Mouse (Mus musculus) midbrain, embryonic 15.5 days (tissue): ENCODE measurements around the gene Prr5. TPM values are rescaled to one million over a fixed set of nuclear protein-coding genes. Genes with fewer than 3 reads are reported as not detected.

Source experiments
- ATAC-seq: fragments of 200-750 bp; cut with Nextera tagmentation; replicated peaks from 2 replicates; pipeline ENCODE4 v1.8.0; 2017; ENCODE audit warnings: moderate TSS enrichment
- H3K27ac ChIP-seq: fragments of 300-500 bp; sonication (generic); 2 replicates; pipeline ENCODE4 v1.5.1; 2015; ENCODE audit warnings: mild to moderate bottlenecking, inconsistent platforms
- H3K27me3 ChIP-seq: fragments of 300-500 bp; sonication (generic); replicated peaks from 2 replicates; pipeline ENCODE4 v1.6.1; 2015; ENCODE audit warnings: inconsistent platforms
- H3K36me3 ChIP-seq: fragments of 300-500 bp; sonication (generic); replicated peaks from 2 replicates; pipeline ENCODE4 v1.6.1; 2015; ENCODE audit warnings: inconsistent platforms
- H3K4me1 ChIP-seq: fragments of 300-500 bp; sonication (generic); 2 replicates; pipeline ENCODE4 v1.6.1; 2015; ENCODE audit warnings: inconsistent platforms
- H3K4me2 ChIP-seq: fragments of 300-500 bp; sonication (generic); 2 replicates; pipeline ENCODE4 v1.6.1; 2015; ENCODE audit warnings: inconsistent platforms, mild to moderate bottlenecking, moderate library complexity
- H3K4me3 ChIP-seq: fragments of 300-500 bp; sonication (generic); 2 replicates; pipeline ENCODE4 v1.5.1; 2015; ENCODE audit warnings: mild to moderate bottlenecking, inconsistent platforms
- H3K9ac ChIP-seq: fragments of 300-500 bp; sonication (generic); 2 replicates; pipeline ENCODE4 v1.6.1; 2015; ENCODE audit warnings: mild to moderate bottlenecking, inconsistent platforms
- H3K9me3 ChIP-seq: fragments of 300-500 bp; sonication (generic); 2 replicates; pipeline ENCODE4 v1.6.1; 2016; ENCODE audit warnings: inconsistent platforms
- WGBS: fragments of 180-500 bp; shearing (Covaris S2); methylation state at CpG from one replicate; pipeline ENCODE4 v1.1.7; 2015; ENCODE audit warnings: mixed read lengths; 5-methylcytosine and 5-hydroxymethylcytosine counted together
- polyA plus RNA-seq: library from polyadenylated mRNA; unstranded; fragments of >200 nt; fragmentation: Nextera tagmentation; extraction: Ambion mirVana; gene quantifications from 2 replicates; pipeline ENCODE4 v1.2.1, GENCODE M21; 2015

Gene Prr5
- polyA plus RNA-seq, 1 experiment from 2014 or later = 27.7 TPM

DNA sequence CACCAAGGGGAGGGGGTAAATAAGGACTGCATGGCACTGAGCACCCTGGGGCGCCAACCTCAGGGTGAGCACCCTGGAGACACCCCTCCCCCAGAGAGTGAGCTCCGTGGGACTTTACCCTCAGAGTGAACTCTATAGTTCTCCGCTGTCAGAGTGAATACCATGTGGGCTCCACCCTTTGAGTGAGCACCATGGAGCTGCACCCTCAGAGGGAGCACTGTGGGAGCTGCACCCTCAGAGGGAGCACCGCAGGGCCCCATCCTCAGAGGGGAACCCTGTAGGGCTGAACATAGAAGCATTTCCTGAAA, 2.8 kb downstream of the Prr5 start:
- ATAC-seq = peak; percentile 40; the same call in 1 of the 2 replicates

GRCm38 (mm10) chr15:84672616-84673015, 3.2 kb downstream of the Prr5 start:
- Histone ChIP-seq H3K4me2 (no peak overlapping the region), H3K9me3 (no peaks in the 10 kb centered on the region), H3K4me3 (no peak overlapping the region), H3K27me3 (no peaks in the 10 kb centered on the region), H3K4me1 (no peaks in the 10 kb centered on the region; the same call in 1 of the 2 replicates), H3K27ac (no peak overlapping the region), H3K9ac (no peak overlapping the region), H3K36me3 (no peaks in the 10 kb centered on the region)
- 0 out of 2 replicates have a peak, but pooled peaks have one; percentile 24 for ATAC-seq
- 65% methylated on average over 3 of the region's 3 CpGs for WGBS

More for the DNA sequence above, 2.8 kb downstream of the Prr5 start:
- Histone ChIP-seq H3K9ac (no peak overlapping the region), H3K4me3 (no peak overlapping the region), H3K27me3 (no peaks in the 10 kb centered on the region), H3K9me3 (no peaks in the 10 kb centered on the region), H3K4me1 (no peaks in the 10 kb centered on the region; the same call in 1 of the 2 replicates), H3K4me2 (no peak overlapping the region), H3K27ac (no peak overlapping the region), H3K36me3 (no peaks in the 10 kb centered on the region)
- 78% methylated on average over 4 of the region's 4 CpGs for WGBS

GRCm38 (mm10) chr15:84674329-84675067, 5.1 kb downstream of the Prr5 start:
- Histone ChIP-seq H3K4me3 (no peak overlapping the region), H3K9me3 (no peaks in the 10 kb centered on the region), H3K36me3 (no peaks in the 10 kb centered on the region), H3K9ac (no peak overlapping the region), H3K4me2 (no peak overlapping the region), H3K4me1 (no peaks in the 10 kb centered on the region; the same call in 1 of the 2 replicates), H3K27me3 (peaks cover 6% of the 10 kb centered on the region; the same call in 1 of the 2 replicates), H3K27ac (no peak overlapping the region)
- WGBS = 81% methylated on average over 11 of the region's 11 CpGs
- no peak for ATAC-seq

GRCm38 (mm10) chr15:84675317-84675716, 5.9 kb downstream of the Prr5 start:
- WGBS = 82% methylated on average over 8 of the region's 8 CpGs
- peaks cover 13% of the 10 kb centered on the region for H3K27me3 ChIP-seq
- no peaks in the 10 kb centered on the region for H3K36me3 ChIP-seq
- no peak overlapping the region for H3K4me2 ChIP-seq
- no peaks in the 10 kb centered on the region for H3K9me3 ChIP-seq
- H3K9ac ChIP-seq = no peak overlapping the region
- H3K4me1 ChIP-seq = peaks cover 2% of the 10 kb centered on the region
- no peak overlapping the region for H3K27ac ChIP-seq
- no peak overlapping the region for H3K4me3 ChIP-seq
- no peak for ATAC-seq

DNA sequence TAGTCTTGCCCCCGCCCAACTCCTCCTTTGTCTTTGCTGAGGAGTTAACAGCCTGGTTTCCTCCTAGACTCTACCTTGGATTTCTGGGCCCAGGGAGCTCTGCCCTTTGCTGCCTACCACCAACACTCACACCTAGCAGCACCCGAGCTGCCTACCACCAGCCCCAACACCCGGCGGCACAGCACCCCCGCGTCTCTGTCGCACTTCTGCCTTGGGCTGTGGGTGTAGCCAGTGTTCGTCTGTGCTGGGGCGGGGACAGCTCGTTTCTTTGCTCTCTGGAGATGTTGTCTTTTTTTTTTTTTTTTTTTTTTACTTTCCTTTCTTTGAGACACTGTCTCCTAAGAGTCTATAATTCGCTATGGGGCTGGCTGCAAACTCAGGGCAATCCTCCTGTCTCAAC, 8.5 kb downstream of the Prr5 start:
- H3K4me2 ChIP-seq = no peak overlapping the region
- ATAC-seq = no peak
- WGBS = 73% methylated on average over 11 of the region's 11 CpGs
- H3K4me1 ChIP-seq = peaks cover 15% of the 10 kb centered on the region
- H3K36me3 ChIP-seq = no peaks in the 10 kb centered on the region
- no peaks in the 10 kb centered on the region for H3K9me3 ChIP-seq
- H3K4me3 ChIP-seq = no peak overlapping the region
- no peak overlapping the region for H3K9ac ChIP-seq
- no peak overlapping the region for H3K27ac ChIP-seq
- H3K27me3 ChIP-seq = peaks cover 34% of the 10 kb centered on the region

- peaks cover 35% of the 10 kb centered on the region for H3K27me3 ChIP-seq
- no peaks in the 10 kb centered on the region for H3K9me3 ChIP-seq
- no peak overlapping the region for H3K4me3 ChIP-seq
- H3K4me1 ChIP-seq = peaks cover 15% of the 10 kb centered on the region
- H3K9ac ChIP-seq = no peak overlapping the region
- no peak for ATAC-seq
- H3K4me2 ChIP-seq = no peak overlapping the region
- 97% methylated on average over 4 of the region's 4 CpGs for WGBS
- no peaks in the 10 kb centered on the region for H3K36me3 ChIP-seq
- no peak overlapping the region for H3K27ac ChIP-seq
Measured at GRCm38 (mm10) chr15:84679090-84679489, 9.7 kb downstream of the Prr5 start.

GRCm38 (mm10) chr15:84679794-84680193, 10.4 kb downstream of the Prr5 start:
- Histone ChIP-seq H3K36me3 (no peaks in the 10 kb centered on the region), H3K4me3 (no peak overlapping the region), H3K9ac (no peak overlapping the region), H3K4me1 (peaks cover 15% of the 10 kb centered on the region), H3K4me2 (no peak overlapping the region), H3K27ac (no peak overlapping the region), H3K27me3 (peaks cover 35% of the 10 kb centered on the region), H3K9me3 (no peaks in the 10 kb centered on the region)
- ATAC-seq = no peak
- WGBS = 77% methylated on average over 3 of the region's 3 CpGs

- peaks cover 35% of the 10 kb centered on the region for H3K27me3 ChIP-seq
- WGBS = under 1% methylated on average over 74 of the region's 77 CpGs
- peaks cover 15% of the 10 kb centered on the region for H3K4me1 ChIP-seq
- H3K27ac ChIP-seq = no peak overlapping the region
- peak overlapping the region; percentile 94 for H3K4me2 ChIP-seq
- no peaks in the 10 kb centered on the region for H3K9me3 ChIP-seq
- peak; percentile 25; the same call in 1 of the 2 replicates for ATAC-seq
- no peaks in the 10 kb centered on the region for H3K36me3 ChIP-seq
- peak overlapping the region; percentile 45 for H3K4me3 ChIP-seq
- H3K9ac ChIP-seq = peak overlapping the region; percentile 36
Measured at GRCm38 (mm10) chr15:84680545-84681454, 11.4 kb downstream of the Prr5 start.

DNA sequence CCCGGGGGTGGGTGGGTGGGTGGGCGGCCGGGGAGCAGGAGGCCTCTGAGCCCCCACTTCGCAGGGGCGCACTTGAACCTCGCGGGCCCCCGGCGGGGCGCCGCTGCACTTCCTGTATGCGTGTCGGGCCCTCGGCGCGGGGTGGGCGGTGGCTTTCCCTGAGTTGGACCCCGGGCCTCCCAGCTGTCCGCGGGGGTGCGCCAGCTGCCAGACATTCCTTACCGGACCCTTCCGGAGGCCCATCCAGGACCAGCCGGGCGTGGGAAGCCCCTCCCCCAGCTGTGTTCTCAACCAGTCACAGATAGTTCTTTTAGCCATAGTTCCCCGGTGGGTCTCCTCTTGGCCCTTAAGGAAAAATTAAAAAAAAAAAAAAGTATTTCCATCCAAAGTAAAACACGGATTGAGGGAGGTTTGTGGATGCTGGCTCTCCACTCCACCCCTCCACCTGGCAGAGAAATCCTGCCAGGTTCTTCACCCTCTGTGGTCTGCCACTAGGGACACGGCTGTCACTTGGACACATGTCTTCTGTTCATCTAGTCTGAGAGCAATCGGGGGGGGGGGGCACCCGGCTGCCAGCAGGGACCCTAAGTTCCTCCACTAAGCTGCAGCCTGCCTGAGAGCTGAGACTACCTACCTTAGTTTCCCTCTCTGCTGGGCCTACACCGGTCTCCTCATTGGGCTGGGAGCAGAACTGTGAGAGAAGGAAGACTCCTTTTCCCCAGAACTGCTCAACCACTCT, 12.2 kb downstream of the Prr5 start:
- H3K27me3 ChIP-seq = peaks cover 35% of the 10 kb centered on the region
- no peak overlapping the region for H3K27ac ChIP-seq

DNA sequence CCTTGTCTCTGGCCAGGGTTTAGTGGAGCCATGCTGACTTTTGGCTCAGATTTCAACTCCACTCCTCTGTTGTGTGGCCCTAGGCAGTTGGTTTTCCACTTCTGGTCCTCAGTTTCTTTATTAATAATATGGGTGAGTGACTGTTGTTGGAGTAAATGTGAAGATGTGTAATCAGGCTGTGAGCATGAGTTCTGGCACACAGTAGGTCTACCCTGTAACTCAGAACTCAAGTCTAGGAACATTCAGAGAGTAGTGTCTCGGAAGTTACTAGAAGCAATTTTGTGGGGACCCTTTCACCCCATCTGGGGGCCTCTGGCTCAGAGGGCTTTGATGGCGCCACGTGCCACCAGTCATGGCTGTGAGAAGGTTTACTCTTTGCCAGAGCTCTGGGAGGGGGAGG, 12.8 kb downstream of the Prr5 start:
- Histone ChIP-seq H3K27me3 (peaks cover 35% of the 10 kb centered on the region), H3K36me3 (no peaks in the 10 kb centered on the region), H3K4me2 (peak overlapping the region; percentile 94; the same call in 1 of the 2 replicates), H3K4me1 (peaks cover 15% of the 10 kb centered on the region), H3K27ac (no peak overlapping the region), H3K4me3 (no peak overlapping the region), H3K9ac (no peak overlapping the region), H3K9me3 (no peaks in the 10 kb centered on the region)
- no peak for ATAC-seq
- WGBS = 73% methylated on average over 3 of the region's 3 CpGs

More for the DNA sequence above, 12.2 kb downstream of the Prr5 start:
- Histone ChIP-seq H3K4me1 (peaks cover 15% of the 10 kb centered on the region), H3K36me3 (no peaks in the 10 kb centered on the region), H3K9me3 (no peaks in the 10 kb centered on the region), H3K4me3 (peak overlapping the region; percentile 45), H3K4me2 (peak overlapping the region; percentile 94), H3K9ac (peak overlapping the region; percentile 36; the same call in 1 of the 2 replicates)
- ATAC-seq = no peak
- WGBS = 2% methylated on average over 28 of the region's 31 CpGs

- Histone ChIP-seq H3K4me2 (no peak overlapping the region), H3K27me3 (peaks cover 35% of the 10 kb centered on the region), H3K4me3 (no peak overlapping the region), H3K9ac (no peak overlapping the region), H3K27ac (no peak overlapping the region), H3K9me3 (no peaks in the 10 kb centered on the region), H3K4me1 (peaks cover 15% of the 10 kb centered on the region), H3K36me3 (no peaks in the 10 kb centered on the region)
- ATAC-seq = no peak
- 78% methylated on average over 5 of the region's 5 CpGs for WGBS
Measured at GRCm38 (mm10) chr15:84682821-84683220, 13.4 kb downstream of the Prr5 start.

DNA sequence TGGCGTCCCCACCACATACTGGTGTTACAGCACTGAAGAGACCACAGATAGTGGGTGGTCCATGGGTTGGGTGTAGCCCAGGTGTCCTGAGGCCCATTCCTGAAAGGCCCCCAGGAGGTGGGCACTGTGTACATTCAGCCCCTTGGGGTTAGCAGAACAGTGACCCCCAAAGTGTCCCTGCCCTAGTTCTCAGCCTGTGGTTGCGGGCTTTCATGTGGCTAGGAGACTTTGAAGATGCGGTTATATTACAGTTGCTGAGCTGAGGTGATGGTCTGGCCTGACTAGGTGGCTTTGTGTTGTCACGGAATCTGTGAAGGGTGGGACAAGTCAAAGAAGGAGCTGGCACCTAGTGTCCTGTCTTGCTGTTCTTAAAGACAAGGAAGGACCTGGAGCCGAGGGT, 15.1 kb downstream of the Prr5 start:
- H3K9ac ChIP-seq = no peak overlapping the region
- ATAC-seq = no peak
- no peak overlapping the region for H3K4me2 ChIP-seq
- H3K4me3 ChIP-seq = no peak overlapping the region
- no peaks in the 10 kb centered on the region for H3K9me3 ChIP-seq
- H3K4me1 ChIP-seq = peaks cover 15% of the 10 kb centered on the region
- H3K27me3 ChIP-seq = peaks cover 28% of the 10 kb centered on the region
- H3K36me3 ChIP-seq = 0 out of 2 replicates have a peak, but pooled peaks cover 4% of the 10 kb centered on the region
- WGBS = 70% methylated on average over 5 of the region's 5 CpGs
- no peak overlapping the region for H3K27ac ChIP-seq
